Mouse (Mus musculus) adrenal gland, postnatal 14 days (tissue): ENCODE measurements around the gene B4galt5. TPM values are rescaled to one million over a fixed set of nuclear protein-coding genes. Genes with fewer than 3 reads are reported as not detected.
A peak's percentile ranks its signal among the peaks of the same experiment; 100 is the strongest.

ENCODE experiments used
- DNase-seq: peaks from one replicate; pipeline ENCODE4 v3.0.0; 2021; ENCODE audit warnings: mixed read lengths
- total RNA-seq: library from RNA; stranded (reverse); gene quantifications from 2 replicates; pipeline ENCODE4 v1.2.3, GENCODE M21; 2021

B4galt5 gene
- total RNA-seq, 1 experiment from 2014 or later = 75.6 TPM

GRCm38 (mm10) chr2:167278751-167279526 is 70.0 kb downstream of the B4galt5 start:
- peak; percentile 87 for DNase-seq

GRCm38 (mm10) chr2:167278011-167278410 is 71.0 kb downstream of the B4galt5 start:
- DNase-seq = peak; percentile 26

GRCm38 (mm10) chr2:167277026-167277425 is 72.0 kb downstream of the B4galt5 start:
- DNase-seq = peak; percentile 3

GRCm38 (mm10) chr2:167275856-167276255 is 73.1 kb downstream of the B4galt5 start:
- DNase-seq = peak; percentile 2

- DNase-seq = peak; percentile 2
Observed at GRCm38 (mm10) chr2:167274713-167275465, 74.1 kb downstream of the B4galt5 start.

- DNase-seq = peak; percentile 35
Observed at GRCm38 (mm10) chr2:167273206-167273740, 75.7 kb downstream of the B4galt5 start.

- peak; percentile 12 for DNase-seq
Observed at GRCm38 (mm10) chr2:167272706-167273105, 76.3 kb downstream of the B4galt5 start.

GRCm38 (mm10) chr2:167271121-167271521 is 77.9 kb downstream of the B4galt5 start:
- DNase-seq = peak; percentile 11

GRCm38 (mm10) chr2:167270496-167270895 is 78.5 kb downstream of the B4galt5 start:
- DNase-seq = peak; percentile 1

GRCm38 (mm10) chr2:167268721-167269120 is 80.3 kb downstream of the B4galt5 start:
- DNase-seq = peak; percentile 2

GRCm38 (mm10) chr2:167268411-167268690 is 80.6 kb downstream of the B4galt5 start:
- DNase-seq = peak; percentile 2

- DNase-seq = no peak
Observed at GRCm38 (mm10) chr2:167267531-167268410, 81.2 kb downstream of the B4galt5 start.

GRCm38 (mm10) chr2:167266231-167266630 is 82.8 kb downstream of the B4galt5 start:
- peak; percentile 0 for DNase-seq

GRCm38 (mm10) chr2:167265806-167266205 is 83.2 kb downstream of the B4galt5 start:
- DNase-seq = peak; percentile 22

- DNase-seq = peak; percentile 2
Observed at GRCm38 (mm10) chr2:167265021-167265420, 84.0 kb downstream of the B4galt5 start.

GRCm38 (mm10) chr2:167263931-167264330 is 85.1 kb downstream of the B4galt5 start:
- DNase-seq = peak; percentile 1

- DNase-seq = peak; percentile 17
Observed at GRCm38 (mm10) chr2:167263040-167263810, 85.8 kb downstream of the B4galt5 start.

GRCm38 (mm10) chr2:167262433-167262832 is 86.5 kb downstream of the B4galt5 start:
- peak; percentile 1 for DNase-seq

- peak; percentile 6 for DNase-seq
Observed at GRCm38 (mm10) chr2:167261106-167261505, 87.9 kb downstream of the B4galt5 start.

GRCm38 (mm10) chr2:167257790-167258189 is 91.2 kb downstream of the B4galt5 start:
- DNase-seq = no peak

GRCm38 (mm10) chr2:167254808-167255207 is 94.2 kb downstream of the B4galt5 start:
- DNase-seq = no peak
